Mouse (Mus musculus): ENCODE measurements around the gene Plxdc2.

The Plxdc2 gene

DNA sequence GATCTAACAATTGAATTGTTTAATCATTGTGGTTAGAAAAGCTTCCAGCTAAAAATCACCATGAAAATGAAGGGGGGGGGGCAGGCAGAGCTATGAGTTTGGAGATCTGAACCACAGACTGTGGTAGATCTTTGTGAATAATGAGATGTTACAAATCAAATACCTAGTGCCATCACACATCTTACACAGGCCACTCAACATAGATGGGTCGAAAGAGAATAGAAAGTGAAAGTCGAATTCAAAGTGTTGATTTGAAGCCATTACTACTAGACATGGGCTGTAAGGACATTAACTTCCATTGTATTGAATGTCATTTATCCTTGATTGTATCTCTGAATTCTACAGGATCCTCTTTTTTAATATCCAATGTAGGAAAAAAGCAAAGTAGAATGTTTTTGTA is 212.2 kb downstream of the Plxdc2 start:
- DNase-seq (ENCODE audit: low spot score in 2 of 2), result no peak

DNA sequence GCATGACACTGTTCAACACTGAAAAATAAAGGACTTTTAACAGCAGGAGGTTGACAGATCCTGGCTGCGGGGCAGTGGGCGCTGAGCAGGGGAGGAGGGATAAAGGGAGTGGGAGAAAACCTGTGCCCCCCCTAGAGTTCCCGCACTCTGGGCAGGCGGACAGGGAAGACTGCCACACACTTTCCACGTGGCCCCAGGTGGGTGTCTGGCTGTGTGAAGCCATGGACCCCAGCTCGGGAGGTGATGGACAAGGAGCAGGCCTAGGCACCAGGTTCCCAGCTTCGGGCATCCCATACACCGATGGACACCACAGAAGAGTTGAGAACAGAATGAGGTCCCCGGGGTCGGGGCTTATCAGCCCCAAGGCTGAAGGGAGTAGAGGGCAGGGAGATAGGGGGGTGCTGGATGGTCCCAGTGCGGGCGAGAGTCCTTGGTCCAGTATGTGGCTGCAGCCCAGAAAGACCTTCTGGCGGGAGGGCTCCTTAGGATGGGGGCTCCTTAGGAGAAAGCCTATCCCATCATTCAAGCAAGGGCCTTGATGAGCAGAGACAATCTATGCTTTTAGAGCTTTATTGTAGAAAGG is 215.2 kb downstream of the Plxdc2 start:
- no peak for DNase-seq (ENCODE audit: low spot score in 2 of 2)

- no peak for DNase-seq (ENCODE audit: low spot score in 2 of 2)
Measured at GRCm38 (mm10) chr2:16576566-16576965, 220.5 kb downstream of the Plxdc2 start.

- DNase-seq (ENCODE audit: low spot score in 2 of 2), result no peak
Measured at GRCm38 (mm10) chr2:16578153-16578552, 222.0 kb downstream of the Plxdc2 start.

DNA sequence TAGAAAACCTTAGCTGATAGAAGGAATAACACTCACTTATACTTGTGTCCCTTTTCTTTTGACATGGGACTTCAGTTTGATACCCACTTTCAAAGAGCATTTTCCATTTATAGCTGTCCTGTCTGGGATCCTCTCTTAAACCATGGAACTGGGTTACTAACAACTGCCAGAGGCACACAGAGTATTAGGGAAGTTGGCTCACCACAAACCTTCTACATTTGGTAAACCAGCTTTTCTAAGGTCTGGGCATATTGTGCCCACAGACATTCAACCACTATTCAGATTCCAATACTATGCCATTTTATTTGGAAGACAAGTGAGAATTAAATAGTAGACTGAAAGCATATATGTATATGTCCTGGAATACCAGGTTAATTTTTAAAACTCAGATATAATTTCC is 232.4 kb downstream of the Plxdc2 start:
- DNase-seq (ENCODE audit: low spot score in 2 of 2), result no peak

GRCm38 (mm10) chr2:16595451-16595850 is 239.3 kb downstream of the Plxdc2 start:
- DNase-seq (ENCODE audit: low spot score in 2 of 2), result no peak

DNA sequence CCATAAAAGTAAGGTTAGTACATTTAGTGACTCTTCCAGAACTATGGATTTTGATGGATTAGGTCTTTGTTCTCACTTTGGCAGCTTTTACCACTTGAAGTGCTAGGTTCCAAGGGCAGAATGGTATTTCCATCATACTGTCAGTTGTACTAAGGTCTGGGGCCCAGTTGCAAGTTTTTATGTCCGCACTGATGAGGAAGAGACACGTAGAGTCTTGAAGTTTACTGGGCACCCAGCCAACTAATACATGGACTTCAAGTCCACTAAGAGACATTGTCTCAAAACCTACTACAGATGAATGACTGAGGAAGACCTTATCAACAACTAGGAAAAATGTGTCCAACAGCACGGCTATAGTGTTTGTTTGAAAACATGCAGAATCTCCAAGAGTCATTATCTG is 242.1 kb downstream of the Plxdc2 start:
- DNase-seq (ENCODE audit: low spot score in 2 of 2), result peak in 1 of 2 experiments; percentile 1

- DNase-seq (ENCODE audit: low spot score in 2 of 2), result no peak
Measured at GRCm38 (mm10) chr2:16604291-16604690, 248.2 kb downstream of the Plxdc2 start.

GRCm38 (mm10) chr2:16607792-16608586 is 251.9 kb downstream of the Plxdc2 start:
- peak in 1 of 2 experiments; percentile 27 for DNase-seq (ENCODE audit: low spot score in 2 of 2)

- no peak for DNase-seq (ENCODE audit: low spot score in 2 of 2)
Measured at GRCm38 (mm10) chr2:16642061-16642460, 286.0 kb downstream of the Plxdc2 start.

DNA sequence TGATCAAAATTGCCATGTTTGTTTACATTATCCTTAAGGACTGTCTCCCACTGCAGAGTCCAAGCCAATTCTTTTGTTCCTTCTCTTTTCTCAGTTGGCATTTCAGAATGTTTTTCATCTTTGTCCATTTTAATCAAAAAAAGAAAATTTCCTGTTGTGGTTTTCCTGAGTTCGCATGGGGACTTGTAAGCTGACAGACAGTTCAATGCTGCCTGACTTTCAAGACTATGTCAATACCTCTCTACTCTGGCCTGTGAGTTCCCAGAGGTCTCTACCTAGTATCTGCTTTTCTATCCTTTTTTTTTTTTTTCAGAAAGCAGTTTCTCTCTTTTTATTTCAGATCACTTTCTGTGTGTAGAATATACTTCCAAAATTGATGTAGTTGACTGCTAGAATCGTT is 295.6 kb downstream of the Plxdc2 start:
- DNase-seq (ENCODE audit: low spot score in 2 of 2), result no peak

- DNase-seq (ENCODE audit: low spot score in 2 of 2), result no peak
Measured at GRCm38 (mm10) chr2:16664516-16664915, 308.4 kb downstream of the Plxdc2 start.

DNA sequence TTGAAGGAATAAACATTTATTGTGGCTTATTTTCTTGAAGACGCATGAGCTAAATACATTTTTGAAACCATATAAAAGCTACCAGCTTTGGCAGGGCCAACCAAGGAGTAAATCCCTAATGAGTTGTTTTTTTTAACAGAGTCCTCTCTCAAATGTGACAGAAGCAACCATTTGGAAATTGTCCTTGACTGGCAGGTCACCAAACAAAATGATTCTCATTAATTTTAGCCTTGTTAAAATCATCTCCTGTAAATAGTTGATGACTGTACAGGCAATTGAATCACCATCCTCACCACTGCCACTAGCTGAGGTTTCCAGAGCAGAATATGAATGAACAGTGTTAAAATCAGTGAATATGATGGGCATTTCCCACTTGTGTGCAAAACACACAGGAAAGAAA is 312.3 kb downstream of the Plxdc2 start:
- no peak for DNase-seq (ENCODE audit: low spot score in 2 of 2)

DNA sequence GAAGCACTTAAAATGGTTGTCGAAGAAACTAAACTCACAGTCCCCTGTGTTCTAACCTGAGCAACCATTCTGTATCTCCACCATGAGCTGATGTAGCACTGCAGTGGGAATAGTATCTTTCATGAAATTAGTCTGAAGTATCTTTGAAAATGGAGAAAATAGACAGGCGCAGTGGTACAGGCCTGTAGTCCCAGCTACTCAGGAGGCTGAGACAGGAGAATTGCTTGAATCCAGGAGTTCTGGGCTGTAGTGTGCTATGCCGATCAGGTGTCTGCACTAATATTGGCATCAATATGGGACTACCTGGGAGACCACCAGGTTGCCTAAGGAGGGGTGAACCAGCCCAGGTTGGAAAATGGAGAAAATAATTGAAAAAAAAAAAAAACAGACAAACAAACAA is 326.8 kb downstream of the Plxdc2 start:
- no peak for DNase-seq (ENCODE audit: low spot score in 2 of 2)

- DNase-seq (ENCODE audit: low spot score in 2 of 2), result no peak
Measured at GRCm38 (mm10) chr2:16683739-16684138, 327.6 kb downstream of the Plxdc2 start.

DNA sequence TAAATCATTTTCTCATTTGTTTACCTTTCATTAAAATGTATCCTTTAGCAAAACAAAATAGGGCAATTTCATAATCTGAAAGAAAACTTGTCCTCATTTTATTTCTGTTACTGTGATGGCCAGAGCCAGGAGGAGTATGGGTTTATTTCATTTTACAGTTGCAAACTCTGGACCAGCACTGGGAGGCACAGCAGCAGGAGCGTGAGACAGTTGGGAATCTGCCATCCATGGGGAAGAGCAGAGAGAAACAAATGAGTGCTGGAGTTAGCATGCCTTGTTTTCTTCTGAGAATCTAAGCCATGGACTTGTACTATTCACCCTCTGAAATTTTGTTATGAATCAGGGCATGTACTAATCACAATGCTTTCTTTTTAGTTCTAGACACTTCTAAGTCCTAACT is 328.4 kb downstream of the Plxdc2 start:
- DNase-seq (ENCODE audit: low spot score in 2 of 2), result no peak

DNA sequence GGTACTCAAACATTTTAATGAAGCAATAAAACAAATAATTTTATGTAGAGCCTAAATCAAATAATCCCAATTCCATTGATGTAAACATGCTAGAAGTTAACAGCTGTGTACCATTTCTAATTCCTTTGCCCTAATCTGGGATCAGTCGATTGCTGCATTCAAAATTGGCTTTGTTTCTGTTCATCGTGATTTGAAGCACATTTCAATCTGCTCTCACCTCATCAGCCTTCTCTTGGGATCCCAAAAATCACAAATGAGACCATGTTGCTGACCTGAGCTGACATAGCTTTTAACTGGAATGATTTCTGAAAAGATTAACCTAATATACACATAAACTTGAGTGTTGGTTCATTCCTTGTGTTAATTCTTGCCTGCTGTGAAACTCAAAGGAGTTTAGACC is 340.3 kb downstream of the Plxdc2 start:
- no peak for DNase-seq (ENCODE audit: low spot score in 2 of 2)

DNA sequence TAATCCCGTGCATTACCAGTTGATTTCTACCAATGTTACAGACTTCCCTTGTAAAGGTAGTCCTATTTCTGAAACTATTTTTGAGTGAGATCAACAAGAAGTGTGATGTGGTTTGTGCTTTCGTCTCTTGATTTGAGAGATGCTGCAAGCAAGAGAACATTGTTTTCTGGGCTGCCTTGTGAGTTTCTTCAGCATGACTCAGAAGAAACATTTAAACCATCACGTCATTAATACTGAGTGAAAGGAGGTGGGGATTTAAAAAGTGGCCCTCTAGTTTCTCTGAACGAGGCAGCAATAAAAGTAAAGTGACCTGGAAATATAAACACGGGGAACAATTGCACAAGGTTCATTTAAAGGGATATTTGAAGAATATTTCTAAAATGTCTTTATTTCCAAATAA is 341.1 kb downstream of the Plxdc2 start:
- DNase-seq (ENCODE audit: low spot score in 2 of 2), result no peak

DNA sequence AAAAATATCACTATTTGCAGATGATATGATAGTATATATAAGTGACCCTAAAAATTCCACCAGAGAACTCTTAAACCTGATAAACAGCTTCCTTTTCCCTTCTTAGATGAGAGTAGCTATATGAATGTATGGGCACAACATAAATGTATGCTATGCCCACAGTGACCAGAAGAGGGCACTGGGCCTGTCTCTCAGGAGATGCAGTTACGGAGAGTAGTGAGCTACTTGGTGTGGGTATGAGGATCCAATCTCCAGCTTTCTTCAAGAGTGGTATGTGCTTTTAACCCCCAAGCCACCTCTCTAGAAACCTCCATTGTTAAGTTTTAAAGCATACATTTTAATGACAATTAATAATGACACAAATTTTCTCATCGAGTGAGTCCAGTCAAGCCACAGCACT is 350.1 kb downstream of the Plxdc2 start:
- no peak for DNase-seq (ENCODE audit: low spot score in 2 of 2)

DNA sequence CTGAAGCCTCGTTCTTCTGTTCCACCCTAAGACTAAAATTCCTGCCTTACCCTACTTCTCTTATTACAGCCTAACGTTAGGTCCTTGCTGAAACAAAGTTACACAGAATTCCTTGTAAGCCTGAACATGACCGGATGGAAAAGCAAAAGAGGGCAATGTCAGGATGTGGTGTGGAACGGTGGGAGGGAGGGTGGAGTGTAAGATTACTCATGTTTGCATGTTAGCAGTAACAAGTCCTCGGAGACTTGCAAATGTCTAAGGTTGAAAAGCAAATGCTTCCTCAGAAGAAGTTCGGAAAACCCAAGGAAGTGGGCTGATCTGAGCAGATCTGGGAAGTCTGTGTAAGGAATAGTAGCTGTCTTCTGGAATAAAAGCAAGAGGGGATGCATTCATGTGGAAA is 353.8 kb downstream of the Plxdc2 start:
- no peak for DNase-seq (ENCODE audit: low spot score in 2 of 2)

- DNase-seq (ENCODE audit: low spot score in 2 of 2), result no peak
Measured at GRCm38 (mm10) chr2:16731033-16731432, 374.9 kb downstream of the Plxdc2 start.

- DNase-seq (ENCODE audit: low spot score in 2 of 2), result no peak
Measured at GRCm38 (mm10) chr2:16734381-16734780, 378.3 kb downstream of the Plxdc2 start.

GRCm38 (mm10) chr2:16738241-16738640 is 382.1 kb downstream of the Plxdc2 start:
- DNase-seq (ENCODE audit: low spot score in 2 of 2), result peak; percentile 77 to 80

GRCm38 (mm10) chr2:16741813-16742212 is 385.7 kb downstream of the Plxdc2 start:
- DNase-seq (ENCODE audit: low spot score in 2 of 2), result no peak
